Mouse (Mus musculus): ENCODE data around the gene Psmg4.

DNA sequence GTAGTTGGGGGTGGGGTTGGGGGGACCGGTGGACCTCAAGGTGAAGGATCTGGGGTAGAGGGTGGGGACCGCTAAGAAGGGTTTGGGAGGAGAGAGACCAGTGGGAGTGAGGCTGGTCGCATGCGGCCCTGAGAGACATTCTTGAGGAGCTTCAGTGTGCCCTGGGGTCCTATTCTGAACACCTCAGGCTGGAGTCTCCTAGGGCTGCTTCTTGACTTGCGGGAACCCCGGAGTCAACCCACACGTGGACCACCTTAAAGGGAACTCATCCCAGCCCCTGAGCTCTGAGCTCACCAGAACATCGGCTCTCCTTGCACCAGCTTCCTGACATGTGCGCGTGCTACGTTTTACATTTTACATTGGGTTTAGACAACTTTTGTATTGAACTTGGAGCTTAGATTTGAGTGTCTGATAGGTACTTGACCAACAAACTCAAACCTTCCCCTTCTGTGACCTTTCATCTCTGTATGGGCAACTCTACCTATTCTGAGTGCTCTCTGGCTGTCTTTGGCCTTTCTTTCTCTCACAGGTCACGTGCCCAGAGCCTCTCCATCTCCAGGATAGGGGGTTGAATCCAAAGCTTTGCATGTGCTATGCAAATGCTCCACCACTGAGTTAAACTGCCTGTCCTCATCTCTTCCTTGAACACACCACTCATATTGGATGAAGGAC is 676 bp downstream of the Psmg4 start:
- no peak for TF ChIP-seq CTCF (IDR thresholded peaks at IDR 0.05 in 2 of 3, conservative IDR thresholded peaks at IDR 0.05 in 1 of 3; ENCODE audit: control insufficient read depth in 1 of 3, insufficient read depth in 1 of 3, low read depth in 2 of 3, low read length in 3 of 3, poor library complexity in 1 of 3, severe bottlenecking in 1 of 3)
- TF ChIP-seq MAZ (IDR thresholded peaks at IDR 0.05; ENCODE audit: low read depth, low read length): no peak
- no peak for TF ChIP-seq HCFC1 (IDR thresholded peaks at IDR 0.05; ENCODE audit: low read depth, low read length)
- TF ChIP-seq CHD2 (IDR thresholded peaks at IDR 0.05; ENCODE audit: low read length): no peak
- no peak for TF ChIP-seq RCOR1 (IDR thresholded peaks at IDR 0.05; ENCODE audit: low read depth, low read length)
- peak in 1 of 2 experiments; percentile 5; a peak in 2 of 4 replicates for TF ChIP-seq POLR2A (IDR thresholded peaks at IDR 0.05; ENCODE audit: control insufficient read depth in 1 of 2, insufficient read depth in 1 of 2, low read depth in 1 of 2, low read length in 2 of 2, poor library complexity in 1 of 2)
- TF ChIP-seq USF1 (IDR thresholded peaks at IDR 0.05; ENCODE audit: low read depth, low read length): peak; percentile 89
- TF ChIP-seq KAT2A (conservative IDR thresholded peaks at IDR 0.05; ENCODE audit: low read depth, low read length): no peak
- TF ChIP-seq MAX (IDR thresholded peaks at IDR 0.05; ENCODE audit: low read length): peak; percentile 67
- peak in 1 of 2 experiments; percentile 60; a peak in 2 of 4 replicates for TF ChIP-seq USF2 (IDR thresholded peaks at IDR 0.05; ENCODE audit: borderline replicate concordance in 1 of 2, insufficient read depth in 1 of 2, low read depth in 1 of 2, low read length in 2 of 2)
- TF ChIP-seq ZC3H11A (IDR thresholded peaks at IDR 0.05; ENCODE audit: low read depth, low read length): no peak
- TF ChIP-seq GATA1 (IDR thresholded peaks at IDR 0.05; ENCODE audit: low read depth, low read length): no peak
- TF ChIP-seq MYC (IDR thresholded peaks at IDR 0.05; ENCODE audit: low read depth, low read length): peak; percentile 78; the same call in 1 of the 2 replicates

Data from MEL (cell line).